Mouse (Mus musculus): ENCODE data around the gene Slc25a29.
A peak's percentile ranks its signal among the peaks of the same experiment; 100 is the strongest.

Gene Slc25a29

DNA sequence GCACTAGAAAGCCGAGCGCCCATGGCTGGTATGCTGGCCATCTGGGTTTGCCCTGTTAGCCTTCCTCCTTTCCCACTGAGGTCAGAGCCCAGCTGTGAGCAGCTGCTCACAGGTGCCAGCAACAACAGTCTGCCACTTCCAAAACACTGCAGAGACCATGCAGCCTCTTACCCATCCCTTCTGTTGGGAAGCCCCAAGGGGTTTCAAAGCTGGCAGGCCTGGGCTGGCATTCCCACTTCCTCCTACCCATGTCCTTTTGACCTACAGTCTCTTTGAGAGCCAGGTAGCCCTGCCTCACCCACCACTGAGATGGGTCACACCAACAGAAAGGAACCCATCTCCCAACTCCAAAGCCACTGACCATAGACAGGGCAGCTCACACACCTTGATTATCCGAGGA is 2.3 kb downstream of the Slc25a29 start:
- no peak for DNase-seq

- peak in 1 of 2 experiments; percentile 33 for DNase-seq
These were observed 2.8 kb downstream of the Slc25a29 start for GRCm38 (mm10) chr12:108832851-108833250.

GRCm38 (mm10) chr12:108831966-108832643 is 3.6 kb downstream of the Slc25a29 start:
- DNase-seq, result peak; percentile 70 to 73

DNA sequence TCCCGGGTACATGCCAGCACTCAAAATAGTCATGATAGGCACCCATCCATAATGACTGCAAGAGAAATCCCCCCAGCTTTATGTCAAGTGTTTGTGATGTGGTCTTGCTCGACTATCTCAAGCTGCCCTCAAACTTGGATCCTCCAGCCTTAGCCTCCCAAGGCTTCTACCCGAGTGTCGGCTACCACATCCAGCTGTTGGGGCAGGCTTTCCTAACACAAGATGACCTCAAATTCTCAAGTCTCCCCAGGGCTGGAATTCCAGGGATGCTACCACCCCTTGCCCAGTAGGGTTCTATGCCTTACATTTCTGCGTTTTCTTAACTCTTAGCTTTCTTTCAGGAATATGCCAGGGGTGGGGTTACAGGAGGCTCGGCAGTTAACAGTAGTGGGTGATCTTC is 5.3 kb downstream of the Slc25a29 start:
- no peak for DNase-seq

DNA sequence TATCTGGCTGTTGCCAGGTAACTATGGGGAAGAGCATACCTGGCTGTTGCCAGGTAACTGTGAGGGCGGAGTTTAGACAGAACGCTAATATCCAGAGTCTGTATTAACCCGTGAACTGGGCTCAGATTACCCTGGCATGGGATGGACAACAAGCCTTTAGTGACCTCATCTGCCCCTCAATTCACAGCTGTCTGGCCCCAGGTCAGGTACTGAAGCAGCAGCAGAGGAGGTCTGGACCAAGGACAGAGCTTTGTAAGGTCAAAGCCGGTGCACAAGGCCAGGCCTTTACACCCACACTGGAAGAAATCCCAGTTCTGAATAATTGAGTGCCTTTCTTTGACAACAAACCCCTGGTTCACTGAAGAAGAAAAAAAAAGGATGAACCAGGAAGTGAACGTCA is 6.0 kb downstream of the Slc25a29 start:
- DNase-seq, result peak in 1 of 2 experiments; percentile 41

DNA sequence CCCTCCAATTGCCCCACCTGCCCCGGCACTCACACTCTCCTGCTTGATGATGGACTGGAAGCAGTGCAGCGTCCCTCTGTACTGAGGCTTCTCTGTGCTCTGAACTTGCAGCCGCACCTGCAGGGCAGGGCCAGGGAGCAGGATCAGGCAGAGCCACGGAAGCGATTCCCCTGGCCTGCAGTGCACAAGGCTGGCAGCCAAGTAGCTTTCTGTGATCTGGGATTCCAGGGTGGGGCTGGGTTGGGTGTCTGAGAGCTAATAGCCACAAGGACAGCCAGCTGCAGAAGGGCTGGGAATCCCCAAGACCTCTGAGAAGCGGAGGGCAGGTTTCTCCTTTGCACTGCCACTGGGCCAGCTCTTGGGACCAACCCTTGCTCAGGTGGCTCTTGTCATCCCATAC is 8.0 kb downstream of the Slc25a29 start:
- DNase-seq, result no peak

GRCm38 (mm10) chr12:108826958-108827535 is 8.6 kb downstream of the Slc25a29 start:
- no peak for DNase-seq

GRCm38 (mm10) chr12:108826282-108826957 is 9.3 kb downstream of the Slc25a29 start:
- DNase-seq, result no peak

DNA sequence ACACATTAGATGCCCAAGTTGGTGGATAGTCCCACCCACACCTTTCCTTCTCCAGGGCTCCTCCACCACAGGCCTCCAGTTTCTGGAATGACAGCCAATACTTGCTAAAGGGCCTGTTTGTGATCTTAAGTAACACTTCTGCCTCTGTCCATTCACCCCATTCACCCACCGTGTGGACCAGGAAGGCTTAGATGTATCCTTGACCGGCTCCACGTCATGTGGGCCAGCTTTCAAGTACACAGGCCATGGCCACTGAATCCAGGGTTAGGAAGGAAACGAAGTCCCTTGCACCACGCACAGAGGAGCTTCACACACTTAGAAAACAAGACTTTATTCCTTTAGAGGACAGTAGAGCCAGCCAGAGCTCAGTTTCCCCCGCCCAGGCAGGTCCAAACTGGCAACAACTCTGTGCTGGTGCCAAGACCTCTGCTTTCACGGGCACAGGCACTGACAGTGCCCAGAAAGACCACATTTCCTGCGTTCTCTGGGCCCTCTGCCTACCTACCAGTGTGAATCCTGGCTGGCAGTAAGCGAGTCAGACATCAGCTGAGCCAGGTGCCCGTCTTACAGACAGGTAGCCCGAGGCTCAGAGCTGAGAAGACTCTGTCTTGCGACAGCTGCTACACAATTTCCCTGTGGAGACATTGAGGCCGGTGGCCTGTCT is 10.0 kb downstream of the Slc25a29 start:
- DNase-seq, result no peak

DNA sequence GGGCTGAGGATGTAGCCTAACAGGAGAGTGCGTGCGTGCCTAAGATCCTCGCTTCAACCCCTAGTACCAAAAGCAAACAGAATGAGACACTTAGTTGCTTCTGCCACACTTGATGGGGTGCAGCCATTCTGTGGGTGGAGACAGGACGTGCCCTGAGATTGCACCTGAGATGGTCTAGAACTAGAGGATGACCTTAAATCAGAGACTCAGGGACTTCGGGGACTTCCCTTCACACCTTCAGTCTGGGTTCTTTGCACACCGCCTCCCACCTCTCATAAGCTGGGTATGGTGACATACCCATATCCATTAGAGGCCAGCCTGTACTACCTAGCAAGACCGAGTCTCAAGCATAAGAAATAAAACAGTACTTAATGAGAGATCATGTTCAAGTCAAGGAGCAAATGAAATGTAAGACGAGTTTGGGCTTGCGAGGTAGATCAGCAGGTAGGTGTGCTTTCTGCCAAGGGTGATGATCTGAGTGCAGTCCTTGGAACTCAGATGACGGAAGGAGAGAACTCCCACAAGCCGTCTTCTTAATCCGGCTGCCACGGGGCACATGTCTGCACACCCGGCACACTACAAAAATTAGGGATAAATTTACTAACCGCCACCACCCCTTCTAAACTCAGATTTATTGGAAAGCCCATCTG is 11.3 kb downstream of the Slc25a29 start:
- DNase-seq, result no peak

GRCm38 (mm10) chr12:108823036-108823435 is 12.6 kb downstream of the Slc25a29 start:
- DNase-seq, result no peak

DNA sequence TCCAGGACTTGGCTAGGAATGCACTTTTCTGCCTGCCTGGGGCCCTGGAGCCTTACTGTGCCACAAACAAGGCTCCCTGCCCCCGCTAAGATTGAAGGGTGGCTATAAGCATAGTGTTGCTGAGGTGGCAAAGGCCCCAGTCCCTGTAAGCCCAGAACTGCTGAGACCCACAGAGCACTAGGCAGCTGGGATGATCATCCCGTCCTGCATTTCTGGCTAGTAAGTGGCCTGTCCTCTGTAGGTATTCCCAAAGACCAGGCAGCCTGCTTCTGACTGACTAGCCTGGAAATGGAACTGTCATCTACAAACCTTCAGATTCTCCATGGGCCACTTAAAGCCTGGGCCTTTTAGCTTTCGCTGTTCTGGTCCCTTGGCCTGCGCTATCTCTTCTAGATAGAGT is 15.2 kb downstream of the Slc25a29 start:
- DNase-seq, result no peak

DNA sequence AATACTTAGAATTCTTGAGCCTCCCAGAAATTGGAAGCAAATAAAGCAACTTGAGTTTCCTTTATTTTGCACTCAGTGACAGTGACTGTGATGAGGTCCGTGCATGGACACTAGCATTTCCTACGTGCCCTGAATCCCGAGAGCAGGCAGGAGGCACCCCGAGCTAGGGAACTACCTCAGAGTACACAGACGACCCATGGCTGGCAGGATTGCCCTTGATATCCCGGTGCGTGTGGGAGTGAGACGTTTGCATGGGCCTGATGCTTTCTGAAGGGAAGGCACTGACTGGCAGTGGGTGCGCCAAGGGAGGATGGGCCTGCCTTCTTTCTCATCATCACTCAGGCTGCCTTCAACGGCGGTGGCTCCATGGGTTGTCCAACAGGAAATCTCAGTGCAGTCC is 19.1 kb downstream of the Slc25a29 start:
- no peak for DNase-seq

DNA sequence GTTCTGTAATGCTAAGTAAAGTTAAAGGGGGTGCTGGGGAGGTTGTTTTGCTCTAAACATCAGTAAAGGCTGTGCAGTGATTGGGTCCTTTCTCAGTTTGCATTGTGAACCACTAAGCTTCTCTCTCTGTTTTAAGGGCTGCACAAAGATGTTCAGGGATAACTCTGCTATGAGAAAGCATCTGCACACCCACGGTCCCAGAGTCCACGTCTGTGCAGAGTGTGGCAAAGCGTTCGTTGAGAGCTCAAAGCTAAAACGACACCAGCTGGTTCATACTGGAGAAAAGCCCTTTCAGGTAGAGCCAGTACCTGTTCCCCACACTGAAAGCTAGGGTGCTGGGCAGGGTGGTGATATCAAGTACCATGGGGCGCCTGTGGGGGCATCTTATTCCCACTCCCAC is 21.2 kb downstream of the Slc25a29 start:
- DNase-seq, result no peak

- no peak for DNase-seq
These were observed 23.2 kb downstream of the Slc25a29 start for GRCm38 (mm10) chr12:108812463-108812862.

DNA sequence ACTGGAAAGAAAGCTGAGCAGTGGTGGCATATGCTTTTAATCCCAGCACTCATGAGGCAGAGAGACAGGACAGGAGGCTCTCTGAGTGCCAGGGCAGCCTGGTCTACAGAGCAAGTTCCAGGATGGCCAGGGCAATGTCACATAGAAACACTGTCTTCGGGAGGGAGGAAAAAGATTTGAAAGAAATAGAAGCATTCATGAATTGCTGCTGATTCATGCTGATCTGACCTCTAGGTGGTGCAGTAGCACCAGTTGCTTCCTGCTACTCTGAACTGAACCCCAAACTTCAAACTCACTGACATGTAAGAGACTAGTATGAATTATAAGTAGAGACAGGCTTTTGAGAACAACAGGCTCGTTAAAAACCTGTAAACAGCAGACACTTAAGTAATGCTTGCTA is 24.6 kb downstream of the Slc25a29 start:
- DNase-seq, result peak in 1 of 2 experiments; percentile 45

DNA sequence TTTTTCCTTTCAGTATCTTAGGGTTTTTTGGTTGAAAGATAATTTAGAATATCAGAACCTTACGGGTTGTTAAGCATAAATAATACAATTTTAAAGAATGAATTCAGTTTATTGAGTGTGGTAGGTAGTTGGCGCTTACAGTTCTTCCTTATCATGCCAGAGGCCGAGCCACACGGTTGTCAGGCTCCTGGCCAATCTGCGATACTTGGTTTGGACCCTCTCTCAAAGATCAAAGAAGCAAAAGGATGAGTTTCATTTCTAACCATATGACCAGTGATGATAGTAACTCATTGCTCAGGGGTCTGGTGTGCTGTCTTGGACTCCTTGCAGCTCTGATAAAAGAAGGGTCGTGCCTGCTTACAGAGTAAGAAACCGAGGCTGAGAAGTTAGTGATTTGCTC is 25.4 kb downstream of the Slc25a29 start:
- DNase-seq, result no peak

- DNase-seq, result no peak
These were observed 25.9 kb downstream of the Slc25a29 start for GRCm38 (mm10) chr12:108809771-108810170.

DNA sequence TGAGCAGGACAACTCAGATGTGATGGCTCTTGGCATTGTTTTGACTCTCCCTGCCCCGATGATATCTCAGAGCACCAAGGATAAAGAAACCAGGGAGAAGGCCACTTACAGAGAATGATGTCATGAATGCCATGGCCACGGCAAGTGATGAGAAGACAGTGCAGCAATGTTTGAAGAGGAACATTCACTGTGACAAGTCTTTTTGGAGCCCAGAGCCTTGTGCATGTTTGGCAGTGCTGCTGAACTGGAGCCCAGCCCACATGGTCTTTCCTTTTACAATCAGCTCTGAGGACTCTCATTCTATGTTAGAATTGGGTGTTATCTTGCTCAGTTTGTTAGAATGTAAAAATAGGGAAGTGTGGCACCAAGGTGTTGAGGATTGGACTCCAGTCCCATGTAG is 27.2 kb downstream of the Slc25a29 start:
- DNase-seq, result no peak

GRCm38 (mm10) chr12:108804388-108804787 is 31.3 kb downstream of the Slc25a29 start:
- no peak for DNase-seq

GRCm38 (mm10) chr12:108801613-108802012 is 34.1 kb downstream of the Slc25a29 start:
- no peak for DNase-seq

DNA sequence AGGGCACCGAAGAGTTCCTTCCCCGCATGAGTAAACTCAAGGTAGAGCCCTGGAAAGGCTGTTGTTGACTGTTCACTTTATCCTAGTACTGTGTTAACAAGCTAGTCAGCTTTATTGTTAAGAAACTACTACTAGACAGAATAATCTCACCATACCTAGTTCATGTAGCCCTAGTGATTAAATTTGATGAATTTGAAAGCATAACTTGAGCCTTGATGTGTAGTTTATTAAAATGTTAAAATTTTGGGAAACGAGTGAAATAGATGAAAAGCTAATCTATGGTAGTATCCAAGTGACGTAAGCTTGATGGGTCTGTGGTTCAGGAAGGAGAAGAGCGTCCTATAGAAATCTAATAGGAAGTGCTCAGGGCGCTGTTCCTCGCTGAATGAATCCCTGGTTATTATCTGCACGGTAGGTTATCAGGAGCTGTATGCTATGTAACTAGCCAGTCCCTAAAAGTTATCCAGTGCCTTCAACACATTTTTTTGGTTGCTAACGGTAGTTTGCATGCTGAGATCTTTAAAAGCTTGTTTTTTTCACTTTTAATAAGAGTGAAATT is 40.6 kb downstream of the Slc25a29 start:
- DNase-seq, result no peak

Data from kidney, adult 8-10 months (tissue).